Mouse (Mus musculus) megakaryocyte, embryonic 14.5 days (primary cell): Measurements from ENCODE around the gene Slc5a6.

Experiments used
- FLI1 ChIP-seq: IDR thresholded peaks from 2 replicates; pipeline ENCODE4 v1.6.1; 2012; ENCODE audit warnings: low read length, inconsistent platforms, mixed read lengths
- GATA1 ChIP-seq: IDR thresholded peaks from 3 replicates; pipeline ENCODE4 v1.6.1; 2012; ENCODE audit warnings: mixed read lengths, low read length, inconsistent platforms, borderline replicate concordance

- TF ChIP-seq GATA1 (no peak), FLI1 (no peak)
Observed at GRCm38 (mm10) chr5:31094799-31095691, 46.3 kb upstream of the Slc5a6 start.
